Mouse (Mus musculus) monocyte, adult 5-6 weeks (primary cell): ENCODE data around the gene Unc50. TPM values are rescaled to one million over a fixed set of nuclear protein-coding genes. Genes with fewer than 3 reads are reported as not detected.

ENCODE experiments used
- ATAC-seq: fragments of 153-309, 156-312 bp; replicated peaks from 2 replicates; pipeline ENCODE4 v1.8.0; 2017; ENCODE audit warnings: mild to moderate bottlenecking; ENCODE audit not compliant: low TSS enrichment, insufficient number of reproducible peaks, severe bottlenecking, poor library complexity, low FRiP score
- total RNA-seq: library from RNA; stranded (forward); fragments of 200-1000, 200-491, 200-594 nt; gene quantifications from 3 replicates; pipeline ENCODE4 v1.2.3, GENCODE M21; 2017

Gene Unc50
- 44.4 to 92.7 TPM (median 89.0 TPM) in 3 replicates for total RNA-seq

DNA sequence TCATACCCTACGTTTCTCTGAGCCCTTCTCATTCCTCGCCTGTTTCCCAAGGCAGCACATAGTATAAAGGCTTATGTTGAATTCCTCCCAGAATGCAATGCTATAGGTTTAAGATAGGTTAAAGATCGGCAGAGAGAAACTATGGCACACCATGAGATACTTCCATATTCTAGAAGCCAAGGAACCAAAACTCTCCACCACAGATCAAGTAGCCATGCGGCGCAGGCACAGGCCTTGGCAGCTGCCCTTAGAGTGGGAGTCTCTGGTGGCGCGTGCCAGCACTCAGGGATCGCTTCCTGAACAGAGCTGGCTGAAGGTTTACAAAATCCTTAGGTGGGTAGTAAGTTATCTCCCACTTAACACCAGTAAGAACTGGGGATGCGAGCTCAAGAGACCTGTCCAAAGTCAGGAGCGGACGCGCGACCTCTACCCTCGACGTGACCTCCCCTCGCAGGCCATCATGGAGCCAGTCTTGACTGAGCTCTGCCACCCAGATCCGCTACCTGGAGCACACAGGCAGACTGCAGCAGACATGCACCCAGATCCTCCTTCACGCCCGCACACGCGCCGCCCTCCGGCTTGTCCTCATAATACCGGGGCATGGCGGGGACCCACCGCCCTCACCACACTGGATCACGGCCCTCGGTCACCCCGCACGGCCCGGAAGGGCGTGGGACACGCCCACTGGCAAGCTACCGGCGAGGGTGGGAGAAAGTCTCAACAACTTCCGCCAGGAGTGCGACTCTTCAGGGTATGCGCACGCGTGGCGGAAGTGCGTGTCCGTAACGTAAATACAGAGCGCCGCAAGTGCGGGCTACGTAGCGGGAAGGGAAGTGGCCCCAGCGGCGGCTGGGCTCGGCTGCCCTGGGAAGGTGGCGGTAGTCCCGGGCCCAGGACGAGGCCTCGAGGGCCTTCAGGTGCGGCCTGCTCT, at the start of gene Unc50, which contains the start of gene Coa5:
Gene Unc50 (plus strand): TSS at position 774 of the 931 bp plus-strand sequence.
Gene Coa5 (minus strand): TSS at position 738 of the 931 bp plus-strand sequence.
- ATAC-seq = peak; percentile 97

DNA sequence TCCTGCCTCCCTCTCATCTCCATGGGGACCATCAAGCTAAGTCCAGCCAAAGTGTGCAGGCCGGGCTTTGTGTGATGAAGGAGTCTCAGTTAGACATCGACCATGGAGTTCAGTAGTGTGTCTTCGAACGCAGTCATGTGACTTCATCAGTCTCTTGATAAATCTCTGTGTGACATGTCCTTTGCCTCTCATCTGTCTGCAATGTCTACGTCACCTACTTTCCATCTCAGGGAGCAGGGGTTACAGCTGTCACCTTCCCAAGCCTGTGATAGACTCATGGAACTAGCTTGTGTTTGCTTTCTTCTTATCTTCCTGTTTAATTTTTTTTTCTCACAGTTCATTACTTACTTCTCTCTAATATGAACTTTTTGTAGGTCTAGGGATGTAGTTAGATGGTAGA, 49.0 kb upstream of the Unc50 start:
- ATAC-seq = no peak

DNA sequence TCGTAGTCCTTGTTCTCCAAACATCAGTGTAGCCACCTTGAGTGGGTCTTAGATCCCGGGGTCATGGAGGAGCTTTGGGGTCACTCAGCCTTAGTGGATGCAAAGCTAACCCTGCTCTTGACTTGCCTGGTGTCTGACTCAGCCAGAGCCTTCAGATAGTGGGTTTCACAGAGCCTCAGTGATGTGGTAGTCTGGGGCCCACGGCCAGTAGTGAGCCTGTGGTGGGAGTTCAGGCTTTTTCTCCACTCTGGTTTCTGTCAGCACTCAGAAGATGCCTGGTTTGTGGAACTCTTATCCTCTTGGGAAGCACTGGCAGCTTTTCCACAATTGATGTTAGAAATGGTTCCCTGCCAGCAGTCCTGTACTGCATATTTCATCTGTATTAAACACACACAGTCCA, 45.6 kb upstream of the Unc50 start:
- no peak for ATAC-seq

DNA sequence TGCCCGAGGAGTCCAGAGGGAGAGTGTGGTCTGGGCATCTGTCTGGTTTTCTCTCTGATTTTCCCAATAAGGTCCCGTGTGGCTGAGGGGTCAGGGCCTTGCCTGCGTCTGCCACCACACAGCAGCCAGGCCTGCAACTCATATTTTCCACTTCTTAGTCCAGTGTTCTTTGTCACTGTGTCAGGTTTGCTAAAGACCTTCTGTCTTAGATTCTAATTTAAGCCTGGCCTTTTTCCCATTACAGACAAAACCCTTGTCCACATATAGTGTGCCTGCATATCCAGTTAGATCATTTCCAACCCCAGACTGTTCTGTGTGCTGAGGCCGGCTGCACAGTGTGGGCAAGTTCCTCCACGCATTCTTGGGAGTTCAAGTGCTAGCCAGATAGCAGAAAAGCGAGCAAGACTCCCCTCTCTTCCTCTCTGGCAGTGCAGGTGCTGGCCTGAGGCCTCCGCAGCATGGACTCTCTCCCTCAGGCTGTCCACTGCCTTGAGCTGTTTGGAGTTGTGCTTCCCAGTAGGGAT, 43.4 kb upstream of the Unc50 start:
- ATAC-seq = no peak

DNA sequence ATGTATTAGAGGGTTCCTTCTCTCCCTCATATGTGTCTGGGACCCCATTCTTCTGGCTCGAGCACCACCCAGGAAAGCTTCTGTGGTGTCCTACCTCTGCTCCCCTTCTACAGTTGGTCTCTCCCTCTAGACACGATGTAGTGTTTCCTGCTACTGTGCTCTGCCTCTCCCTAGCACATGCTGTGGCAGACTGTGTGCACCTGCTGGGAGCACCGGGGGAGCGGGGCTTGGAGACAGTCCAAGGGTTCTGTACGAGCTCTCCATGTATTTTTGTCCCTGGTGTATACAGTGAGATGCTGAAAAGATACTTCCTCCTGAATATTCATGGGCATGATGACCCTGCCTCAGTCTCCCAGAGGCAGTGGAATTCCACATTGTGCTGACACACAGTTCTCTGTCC, 36.8 kb upstream of the Unc50 start:
- no peak for ATAC-seq

DNA sequence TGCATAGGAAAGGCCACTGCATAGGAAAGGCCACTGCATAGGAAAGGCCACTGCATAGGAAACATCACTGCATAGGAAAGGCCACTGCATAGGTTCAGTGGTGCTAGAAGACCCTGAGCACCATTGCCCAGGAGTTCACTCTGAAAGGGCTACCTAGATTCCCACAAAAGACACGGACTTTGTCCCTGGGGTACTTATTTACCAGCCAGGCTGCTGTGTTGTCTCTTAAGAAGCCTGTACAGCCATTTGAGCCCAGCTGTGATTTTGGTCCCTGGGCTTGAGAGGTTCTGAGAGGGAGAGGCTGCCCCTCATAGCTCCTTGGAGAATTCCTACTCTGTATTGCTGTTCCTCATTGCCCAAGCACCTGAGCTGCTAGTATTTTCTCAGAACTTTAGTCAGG, 33.5 kb upstream of the Unc50 start:
- no peak for ATAC-seq

DNA sequence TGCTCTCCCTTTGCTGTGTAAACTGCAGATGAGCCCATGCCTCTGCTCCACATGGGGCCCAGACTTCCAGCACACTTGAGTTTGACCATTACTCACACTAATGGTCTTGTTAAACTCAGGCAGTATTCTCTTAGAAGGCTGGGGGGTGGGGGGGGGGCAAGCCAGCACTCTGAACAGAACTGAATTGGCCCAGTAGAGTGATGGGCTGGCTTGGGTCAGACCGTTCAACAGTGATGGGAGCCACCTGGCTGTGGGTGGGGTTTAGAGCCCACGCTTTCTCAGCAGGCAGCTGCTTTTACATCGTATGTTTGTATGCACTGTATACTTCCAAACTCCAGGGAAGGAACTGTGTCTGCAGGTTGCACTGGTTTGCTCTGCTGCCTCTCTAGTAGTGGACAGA, 31.0 kb upstream of the Unc50 start:
- ATAC-seq = no peak

DNA sequence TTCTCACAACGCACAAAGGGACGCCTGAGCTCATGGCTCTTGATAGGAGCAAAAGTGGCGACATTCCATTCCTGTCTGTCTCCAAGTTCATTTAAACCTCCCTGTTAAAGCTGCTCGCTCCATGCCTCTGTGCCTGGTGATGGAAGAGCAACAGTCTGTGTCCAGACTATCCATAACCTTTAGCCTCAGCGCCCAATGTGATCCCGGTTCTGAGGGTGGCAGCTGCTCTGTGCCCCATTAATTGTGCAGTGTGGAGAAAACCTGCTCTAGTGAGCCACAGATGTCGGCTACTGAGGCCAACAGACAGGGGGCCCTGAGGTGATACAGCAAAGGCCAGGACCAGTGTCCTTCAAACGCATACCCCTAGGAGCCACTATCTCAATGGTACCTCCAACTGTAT, 30.2 kb upstream of the Unc50 start:
- no peak for ATAC-seq

DNA sequence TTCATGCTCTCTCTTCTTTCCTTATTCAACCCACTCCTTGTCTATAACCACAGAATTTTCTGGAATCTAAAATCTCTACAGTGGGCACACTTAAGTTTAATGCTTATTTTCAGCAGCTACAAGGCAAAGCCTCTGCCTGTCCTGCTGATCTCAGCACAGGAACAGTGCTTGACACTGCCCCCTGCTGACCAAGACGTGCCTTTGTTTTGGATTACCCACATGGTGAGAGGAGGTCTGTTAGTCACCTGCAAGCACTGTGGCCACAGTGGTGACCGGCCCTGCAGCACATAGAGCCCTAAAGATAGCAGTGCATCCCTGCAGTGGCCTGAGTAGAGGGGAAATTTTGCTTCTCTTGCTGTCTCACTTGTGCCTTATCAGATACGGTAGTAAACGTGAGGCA, 28.3 kb upstream of the Unc50 start:
- ATAC-seq = peak; percentile 71

DNA sequence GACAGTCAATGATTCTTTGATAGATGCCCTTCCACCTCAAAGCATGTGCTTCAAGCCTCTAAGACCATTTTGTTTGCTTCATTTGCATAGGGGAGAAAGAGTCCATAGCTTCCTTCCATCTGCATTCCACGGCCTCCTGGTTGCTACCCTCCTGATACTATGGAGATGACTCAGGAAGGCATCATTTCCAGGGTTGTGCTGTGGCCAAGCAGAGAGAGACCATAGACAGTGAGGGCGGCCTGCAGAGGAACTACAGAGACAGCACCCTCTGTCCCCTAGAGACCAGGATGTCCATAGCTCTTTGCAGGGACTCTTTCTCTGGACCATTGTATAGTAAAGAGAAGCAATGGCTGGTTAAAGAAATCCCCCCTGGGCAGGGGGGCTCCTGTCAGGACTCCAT, 24.8 kb upstream of the Unc50 start:
- no peak for ATAC-seq

DNA sequence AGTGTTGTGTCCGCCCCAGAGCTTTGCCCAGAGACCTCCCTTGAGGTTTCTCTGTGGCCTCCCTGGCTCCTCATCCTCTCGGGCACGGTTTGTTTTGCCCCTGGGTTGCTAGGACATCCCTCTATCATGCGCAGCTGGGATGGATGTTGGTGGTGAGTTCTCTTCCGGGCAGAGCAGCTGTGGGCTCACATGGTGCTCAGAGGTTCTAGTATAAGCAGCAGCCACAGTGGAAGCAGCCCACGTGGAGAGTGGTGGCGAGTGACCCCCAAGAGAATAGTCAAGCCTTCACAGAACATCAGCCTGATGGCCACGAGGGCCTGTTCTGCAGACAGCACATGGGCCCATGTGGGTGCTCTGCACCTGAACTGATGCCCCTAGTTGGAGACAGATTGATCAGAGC, 22.7 kb upstream of the Unc50 start:
- no peak for ATAC-seq

DNA sequence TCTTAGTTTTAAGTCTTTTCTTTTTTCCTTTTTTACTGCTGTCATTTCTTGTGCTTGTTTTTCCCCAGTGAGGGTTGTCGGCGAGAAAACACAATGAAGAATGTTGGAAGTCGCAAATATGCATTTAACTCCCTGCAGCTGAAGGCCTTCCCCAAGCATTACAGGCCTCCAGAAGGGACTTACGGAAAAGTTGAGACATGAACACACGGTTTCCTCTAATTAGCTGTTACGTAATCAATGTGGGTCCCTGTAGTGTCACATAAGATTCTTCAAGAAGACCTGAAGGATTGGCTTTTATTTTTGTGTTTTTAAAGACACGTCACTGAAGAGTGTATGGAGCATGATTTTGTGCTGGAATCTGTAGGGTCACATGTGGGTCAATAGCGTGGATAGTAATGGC, 21.9 kb upstream of the Unc50 start:
- no peak for ATAC-seq

DNA sequence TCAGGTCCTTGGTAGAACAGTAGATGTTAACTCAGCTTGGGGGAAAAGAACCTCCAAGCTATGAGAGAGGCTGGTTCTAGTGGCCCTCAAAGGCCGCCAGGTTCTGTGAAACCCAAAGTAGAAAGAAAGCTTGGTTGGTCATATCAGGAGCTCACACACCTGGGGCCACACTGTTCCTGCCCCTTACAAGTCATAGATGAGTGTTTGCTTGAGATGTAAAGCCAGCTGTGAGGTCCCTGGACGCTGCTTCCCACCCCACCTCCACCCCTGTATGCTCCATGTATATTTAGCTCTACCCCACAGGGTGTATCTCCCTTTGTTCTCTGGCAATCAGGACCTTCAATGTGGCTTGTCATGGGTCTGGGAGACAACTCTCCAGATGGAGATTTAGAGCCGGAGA, 21.3 kb upstream of the Unc50 start:
- ATAC-seq = no peak

DNA sequence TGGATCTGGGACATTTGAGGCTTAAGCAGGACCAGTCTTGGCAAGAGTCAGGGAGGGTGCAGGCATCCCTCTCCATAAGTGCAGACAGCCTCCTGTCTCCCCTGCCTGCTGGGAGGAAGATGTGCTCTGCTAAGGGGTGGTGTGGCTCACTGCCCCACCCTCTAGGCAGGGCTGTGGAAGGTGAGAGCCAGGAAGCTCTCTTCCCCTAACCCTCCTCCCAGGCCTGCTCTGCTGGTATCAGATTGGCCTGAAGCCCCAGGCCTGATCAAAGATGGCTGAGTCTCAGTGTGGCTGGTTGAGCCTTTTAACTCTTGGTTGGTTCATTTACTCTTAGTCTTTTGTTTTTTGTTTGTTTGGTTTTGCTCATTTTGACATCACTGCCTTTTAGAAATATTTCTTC, 20.3 kb upstream of the Unc50 start:
- ATAC-seq = no peak

DNA sequence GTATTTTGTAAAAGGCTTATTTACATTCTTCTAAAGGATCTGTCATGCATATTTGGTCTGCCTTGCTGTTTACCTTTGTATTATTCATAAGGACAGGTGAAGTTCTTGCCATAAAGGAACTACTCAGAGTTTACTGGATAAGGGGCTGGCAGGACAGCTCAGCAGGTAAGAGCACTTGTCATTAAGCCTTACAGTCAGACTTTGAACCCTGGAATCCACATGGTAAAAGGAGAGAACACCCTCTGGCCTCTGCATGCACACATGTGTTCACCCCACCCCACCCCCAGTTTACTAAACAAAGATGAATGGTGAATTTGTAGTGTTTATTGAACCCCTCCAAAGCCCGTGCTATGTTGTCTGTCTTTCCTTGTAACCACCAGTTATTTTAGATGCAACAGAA, 14.5 kb upstream of the Unc50 start:
- ATAC-seq = no peak

DNA sequence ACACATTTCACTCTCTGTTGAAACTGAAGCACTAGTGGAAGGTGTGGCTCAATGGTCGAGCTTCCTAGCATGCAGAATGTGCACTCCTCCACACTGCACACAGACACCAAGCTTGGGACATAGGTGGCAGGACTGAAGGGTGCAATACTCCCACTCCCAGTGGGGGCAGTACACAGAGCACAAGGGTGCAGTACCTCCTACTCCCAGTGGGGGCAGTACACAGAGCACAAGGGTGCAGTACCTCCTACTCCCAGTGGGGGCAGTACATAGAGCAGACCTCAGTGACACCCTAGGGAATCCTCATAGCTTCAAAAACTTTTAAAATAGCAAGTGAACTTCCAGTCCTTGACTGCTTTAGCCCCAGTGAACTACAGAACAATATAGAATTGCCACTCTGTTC, 10.5 kb upstream of the Unc50 start:
- peak; percentile 100 for ATAC-seq

DNA sequence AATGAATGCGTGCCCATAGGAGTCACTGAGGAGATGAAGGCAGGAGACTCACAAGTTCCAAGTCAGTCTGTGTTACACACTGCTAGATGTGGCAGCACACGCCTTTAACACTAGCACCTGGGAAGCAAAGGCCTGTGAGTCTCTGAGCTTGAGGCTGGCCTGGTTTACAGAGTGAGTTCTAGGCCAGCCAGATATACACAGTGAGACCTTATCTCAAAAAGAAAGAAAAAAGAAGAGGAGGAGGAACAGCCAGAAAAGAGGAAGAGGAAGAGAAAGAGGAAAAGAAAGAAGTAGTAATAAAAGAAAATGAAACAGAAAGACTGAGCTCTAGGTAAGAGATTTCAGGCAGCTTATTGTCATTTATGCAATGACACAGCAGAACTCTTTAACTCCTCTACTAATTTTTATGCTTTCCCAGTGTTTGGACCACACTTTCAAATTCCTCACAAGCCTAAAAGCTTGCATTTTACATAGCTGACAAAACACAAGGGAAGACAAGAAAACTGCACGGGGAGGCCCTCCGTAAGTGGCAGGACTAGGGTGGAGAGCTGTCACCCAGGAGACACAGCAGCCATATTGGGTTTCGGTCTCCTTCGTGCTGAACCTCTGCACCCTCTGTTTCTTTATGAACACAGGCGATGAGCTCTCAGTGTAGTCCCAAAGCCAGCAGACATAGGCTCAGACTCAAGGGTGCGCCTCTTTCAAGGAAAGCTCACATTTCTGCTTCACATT, 2.6 kb upstream of the Unc50 start:
- no peak for ATAC-seq

DNA sequence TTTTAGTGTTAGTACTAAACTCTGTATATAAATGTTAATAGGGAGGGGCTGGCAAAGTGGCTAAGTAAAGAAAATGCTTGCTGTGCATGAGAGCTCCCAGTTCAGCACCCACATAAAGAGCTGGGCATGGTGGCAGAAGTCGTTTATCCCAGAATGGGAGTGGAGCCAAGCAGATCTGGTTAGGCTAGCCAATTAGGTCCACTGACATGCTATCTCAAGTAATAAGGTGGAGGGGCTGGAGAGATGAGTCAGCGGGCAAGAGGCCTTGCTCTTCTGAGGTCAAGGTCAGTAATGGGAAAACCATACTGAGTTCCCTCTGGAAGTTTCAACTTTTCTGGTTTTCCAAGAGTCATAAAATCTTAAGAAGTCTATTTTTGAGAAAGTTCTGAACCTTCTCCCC, 1.0 kb upstream of the Unc50 start:
- ATAC-seq = no peak

DNA sequence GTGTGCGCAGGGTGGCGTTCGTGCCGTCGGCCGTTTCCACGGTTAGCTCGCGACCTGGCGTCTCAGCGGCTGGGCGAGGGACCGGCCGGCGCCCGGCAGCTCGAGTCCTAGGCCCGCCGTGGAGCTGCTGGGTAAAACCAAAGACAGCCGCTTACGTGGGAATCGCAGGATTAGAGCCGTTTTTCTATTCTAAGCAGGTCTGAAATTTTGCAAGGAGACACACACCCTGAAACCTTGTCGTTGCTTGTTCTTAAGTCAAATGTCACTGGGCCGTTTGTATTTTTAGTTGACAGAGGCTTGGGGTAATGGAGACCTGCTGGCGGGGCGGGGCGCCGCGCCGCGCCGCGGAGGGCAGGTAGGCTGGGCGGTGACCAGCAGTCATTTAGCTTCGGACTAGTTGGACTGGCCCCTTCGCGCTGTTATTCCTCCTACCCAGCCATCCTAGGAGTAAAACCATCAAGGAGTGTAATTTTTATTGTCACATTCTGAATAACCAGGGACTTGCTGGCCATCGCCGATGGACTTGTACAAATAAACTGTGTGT, 430 bp downstream of the Unc50 start:
- no peak for ATAC-seq
